Mouse (Mus musculus) left cerebral cortex, adult 2 months (tissue): ENCODE measurements around the gene Peg10. TPM values are rescaled to one million over a fixed set of nuclear protein-coding genes. Genes with fewer than 3 reads are reported as not detected.

Experiments
- DNase-seq, 2 experiments: peaks; one replicate each; pipeline ENCODE4 v3.0.0; 2021 to 2022; ENCODE audit warnings: low spot score in 2 of 2, mixed read lengths in 1 of 2; ENCODE audit errors: extremely low spot score in 1 of 2
- H3K27ac ChIP-seq: fragments of 200-600 bp; 2 replicates; pipeline ENCODE4 v1.8.1; 2022
- H3K4me3 ChIP-seq: fragments of 200-600 bp; 2 replicates; pipeline ENCODE4 v1.8.1; 2022
- CTCF ChIP-seq: fragments of 200-600 bp; IDR thresholded peaks from 2 replicates; pipeline ENCODE4 v1.8.1; 2022; ENCODE audit warnings: antibody characterized with exemption, mild to moderate bottlenecking, moderate library complexity
- intact Hi-C: fragments of 180-260 bp; cut with DNase I; formaldehyde crosslinking; loops from one replicate; pipeline ENCODE4 v1.15.1; 2025
- total RNA-seq, 2 experiments: library from RNA; stranded (reverse); gene quantifications; 2 replicates each; pipeline ENCODE4 v1.2.3; 2021

The Peg10 gene
- total RNA-seq, 2 experiments from 2014 or later, result 13.6 to 17.8 TPM

DNA sequence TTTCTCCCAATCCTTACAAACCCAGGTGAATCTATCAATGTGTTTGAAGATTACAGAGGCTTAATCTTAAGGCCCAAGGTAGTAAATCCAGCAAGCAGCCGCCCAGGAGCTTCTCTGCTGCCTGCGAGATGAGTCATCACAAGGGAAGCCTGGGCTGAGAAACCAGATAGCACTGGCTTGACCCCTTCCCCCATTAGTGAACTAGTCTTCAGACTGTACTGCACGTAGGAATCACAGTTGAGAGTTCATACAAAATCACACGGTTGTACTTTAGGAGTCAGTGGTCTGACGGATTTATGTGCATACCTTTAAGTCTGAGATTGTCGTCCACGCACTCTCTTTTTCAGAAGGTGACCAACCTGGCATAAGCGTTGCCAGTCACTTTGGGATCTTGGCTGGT, 13.9 kb upstream of the Peg10 start:
- Histone ChIP-seq H3K4me3 (no peak overlapping the region), H3K27ac (no peak overlapping the region)
- no peak for DNase-seq
- no peak for TF ChIP-seq CTCF
- intact Hi-C loops, result no loop called here

DNA sequence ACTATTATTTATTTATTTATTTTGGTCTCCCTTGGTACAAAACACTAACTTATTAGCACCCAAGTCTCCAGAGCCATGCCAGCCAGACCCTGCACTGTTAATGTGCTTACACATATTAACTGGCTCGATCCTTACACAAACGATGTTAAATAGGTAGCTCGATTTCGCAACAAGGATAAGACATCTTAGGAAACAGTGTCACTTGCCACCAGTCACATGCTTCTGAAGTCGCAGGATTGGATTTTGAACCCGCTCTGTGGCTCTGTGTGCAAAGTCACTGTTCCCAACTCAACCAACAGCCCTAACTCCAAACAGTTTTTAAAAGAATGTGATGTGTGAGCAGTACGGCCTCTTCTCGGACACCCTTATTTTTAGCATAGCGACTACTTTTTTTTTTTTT, 10.7 kb upstream of the Peg10 start:
- intact Hi-C loops, result no loop called here
- TF ChIP-seq CTCF, result no peak
- Histone ChIP-seq H3K4me3 (no peak overlapping the region), H3K27ac (no peak overlapping the region)
- no peak for DNase-seq

DNA sequence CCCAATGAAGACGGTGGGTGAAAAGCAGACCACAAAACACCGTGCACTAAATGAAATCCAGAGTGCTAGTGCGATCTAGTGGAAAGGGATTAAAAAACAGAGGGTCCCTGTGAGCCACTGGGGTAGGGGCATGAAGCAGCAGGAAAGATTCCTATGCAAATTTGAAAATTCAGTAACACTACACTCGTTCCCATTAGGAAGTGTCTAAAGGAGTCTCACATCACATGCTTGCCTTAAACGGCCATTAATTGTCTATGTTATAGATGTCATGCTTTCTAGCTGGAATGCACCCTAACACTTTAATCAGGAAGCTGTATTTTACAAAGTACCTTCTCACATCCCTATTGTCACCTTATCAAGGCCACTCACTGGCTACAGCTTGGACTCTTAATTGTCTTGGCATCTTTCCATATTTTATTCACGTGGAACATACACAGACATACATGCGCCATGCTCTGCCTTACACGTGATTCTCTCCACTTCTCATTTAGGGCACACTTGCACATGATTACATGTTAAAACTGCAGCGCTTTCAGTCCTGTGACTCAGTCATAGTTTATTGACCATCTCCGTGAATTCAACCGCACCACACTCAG, 9.0 kb upstream of the Peg10 start:
- TF ChIP-seq CTCF, result no peak
- no peak overlapping the region for H3K27ac ChIP-seq
- H3K4me3 ChIP-seq, result no peak overlapping the region
- DNase-seq, result no peak
- intact Hi-C loops, result no loop called here

DNA sequence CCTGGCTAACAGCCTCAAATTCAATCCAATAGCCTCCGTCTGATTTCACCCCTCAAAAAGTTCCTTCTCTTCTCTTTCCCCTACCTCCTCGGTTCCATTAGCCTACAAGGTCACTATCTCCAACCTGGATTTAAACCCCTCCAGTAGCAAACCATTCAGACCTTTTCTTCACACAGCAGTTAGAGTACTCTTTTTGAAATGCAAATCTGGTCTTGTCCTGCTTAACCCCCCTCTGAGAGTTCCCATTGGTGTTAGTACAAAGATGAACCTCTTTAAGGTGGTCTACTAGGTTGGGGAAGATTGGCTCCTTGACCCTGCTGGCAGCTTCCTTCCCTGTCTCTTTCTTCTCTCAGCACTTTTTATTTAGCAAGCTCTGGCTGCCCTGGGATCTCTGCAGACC, 8.4 kb upstream of the Peg10 start:
- Histone ChIP-seq H3K27ac (no peak overlapping the region), H3K4me3 (no peak overlapping the region)
- TF ChIP-seq CTCF, result no peak
- DNase-seq, result no peak
- intact Hi-C loops, result no loop called here

DNA sequence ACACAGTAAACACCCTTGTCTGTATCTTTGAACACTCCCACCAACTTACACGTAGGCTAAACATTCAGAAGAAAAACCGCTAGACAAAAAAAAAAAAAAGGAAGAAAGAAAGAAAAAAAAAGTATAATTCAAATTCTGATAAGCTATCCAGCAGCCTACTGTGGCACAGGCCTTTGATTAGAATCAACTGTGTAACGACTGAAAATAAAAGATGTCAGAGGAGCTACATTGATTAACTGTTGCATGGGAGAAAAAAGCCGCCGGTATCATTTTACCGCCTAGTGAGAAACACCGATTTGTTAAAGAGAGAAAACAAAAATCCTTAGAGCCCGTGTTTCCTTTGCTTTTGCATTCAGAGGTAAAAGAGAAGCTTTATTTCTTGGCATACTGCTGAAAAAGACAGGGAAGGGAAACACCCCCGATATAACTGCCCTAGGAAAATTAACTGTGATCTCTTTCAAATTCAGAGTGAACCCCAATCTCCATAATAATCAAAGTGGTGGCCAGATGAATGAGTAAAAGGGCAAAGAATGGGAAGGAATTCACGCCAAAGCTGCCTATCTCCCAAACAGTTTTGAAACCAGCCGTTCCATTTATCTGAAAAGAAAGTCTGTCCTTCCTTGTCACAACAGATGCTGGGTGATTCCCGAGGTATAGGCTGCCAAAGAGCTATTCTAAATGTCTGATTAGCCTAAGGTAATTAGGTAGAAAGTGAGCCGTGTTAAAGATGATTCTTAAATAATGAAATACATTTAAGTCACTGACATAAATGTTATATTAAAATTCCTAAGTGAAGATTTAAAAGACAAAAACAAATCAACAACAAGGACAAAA, 7.4 kb upstream of the Peg10 start:
- Histone ChIP-seq H3K4me3 (no peak overlapping the region), H3K27ac (no peak overlapping the region)
- no peak for TF ChIP-seq CTCF
- no peak for DNase-seq
- intact Hi-C loops, result no loop called here

DNA sequence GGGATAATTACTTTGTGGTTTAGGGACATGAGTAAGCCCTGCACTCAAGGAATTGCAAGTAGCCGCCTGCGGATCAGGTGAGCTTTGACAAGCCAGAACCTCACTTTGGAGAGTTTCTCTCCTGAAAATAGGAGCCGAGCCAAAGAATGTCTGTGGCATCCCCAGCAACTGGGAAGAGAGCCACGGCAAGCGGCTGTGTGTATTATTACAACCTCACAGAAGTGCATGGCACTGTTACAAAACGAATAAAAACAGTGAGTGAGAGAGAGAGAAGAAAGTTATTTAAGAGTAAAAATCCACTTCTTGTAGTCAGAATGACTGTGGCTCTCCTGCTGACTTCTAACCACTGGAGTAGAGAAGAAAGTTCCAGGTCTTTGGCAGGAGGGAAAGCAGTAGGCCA, 6.6 kb upstream of the Peg10 start:
- no peak overlapping the region for H3K4me3 ChIP-seq
- H3K27ac ChIP-seq, result no peak overlapping the region
- no peak; the same call in 1 of the 2 replicates for TF ChIP-seq CTCF
- intact Hi-C loops, result no loop called here
- DNase-seq, result peak in 1 of 2 experiments; percentile 23

DNA sequence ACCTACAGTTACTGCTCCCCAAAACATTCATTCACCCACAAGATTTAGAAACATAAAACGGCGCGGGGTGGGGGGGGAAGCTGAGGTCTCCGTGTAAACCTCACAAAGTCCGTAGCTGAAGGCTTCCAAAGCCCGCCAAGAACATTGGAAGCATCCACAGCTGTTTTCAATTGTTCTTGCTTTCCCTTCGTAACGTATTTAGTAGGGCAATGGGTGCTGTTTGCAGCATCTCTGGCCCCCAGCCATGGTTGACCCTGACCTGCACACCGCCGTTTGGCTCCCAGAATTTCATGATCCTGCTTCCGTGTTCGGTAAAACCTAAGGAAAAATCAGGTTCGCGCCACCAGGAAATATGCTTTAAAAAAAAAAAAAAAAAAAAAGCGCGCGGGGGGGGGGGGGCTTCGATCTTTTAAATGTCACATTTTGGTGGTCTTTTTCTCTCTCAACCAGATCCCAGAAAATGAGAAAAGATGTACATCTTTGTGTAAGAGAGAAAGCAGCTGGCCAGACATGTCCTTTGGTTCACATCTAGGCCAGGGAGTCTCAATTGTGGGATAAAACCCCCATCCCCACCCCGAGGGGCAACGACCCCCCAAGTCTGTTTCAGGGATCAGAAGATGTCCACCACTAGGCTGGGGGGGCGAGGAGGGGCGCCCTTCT, 940 bp upstream of the Peg10 start:
- H3K27ac ChIP-seq, result peak overlapping the region; percentile 81
- TF ChIP-seq CTCF, result no peak
- intact Hi-C loops, result loop anchor here (2.0 to 5.0 kb wide), 3 partner anchors 145 to 636 kb away; partner anchors contain the start of genes Asb4 and Casd1
- DNase-seq, result no peak
- peak overlapping the region; percentile 57 for H3K4me3 ChIP-seq

DNA sequence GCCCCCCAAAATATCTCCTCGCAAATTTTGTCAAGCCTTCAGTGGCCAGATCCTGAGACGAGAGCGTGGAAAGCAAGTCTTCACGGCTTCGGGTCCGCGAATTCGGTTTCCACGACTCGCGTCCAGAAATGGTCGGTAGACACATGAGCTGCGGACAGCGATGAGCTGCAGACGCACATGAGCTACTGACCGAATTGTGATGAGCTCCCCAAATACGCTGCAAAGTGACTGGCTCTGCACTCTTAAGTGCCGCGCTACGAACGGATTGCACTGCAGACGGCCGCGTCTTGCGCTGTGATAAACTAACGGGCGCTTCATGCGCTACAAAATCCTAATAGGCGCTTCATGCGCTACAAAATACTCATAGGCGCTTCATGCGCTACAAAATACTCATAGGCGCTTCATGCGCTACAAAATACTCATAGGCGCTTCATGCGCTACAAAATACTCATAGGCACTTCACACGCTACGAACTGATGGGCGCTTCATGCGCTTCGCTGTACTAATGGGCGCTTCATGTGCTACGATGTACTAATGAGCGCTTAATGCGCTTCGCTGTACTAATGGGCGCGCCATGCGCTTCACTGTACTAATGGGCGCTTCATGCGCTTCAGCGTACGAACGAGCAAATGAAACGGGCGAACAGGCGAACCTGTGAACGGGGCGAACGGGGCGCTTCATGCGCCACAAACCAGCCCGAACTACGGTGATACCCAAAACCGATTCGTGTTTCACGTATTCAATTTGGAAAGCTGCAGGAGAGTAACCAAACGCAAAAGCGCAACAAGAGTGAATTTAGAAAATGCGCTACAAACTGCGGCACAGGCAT, 785 bp downstream of the Peg10 start:
- TF ChIP-seq CTCF, result no peak
- peak; percentile 40 to 46 for DNase-seq
- intact Hi-C loops, result loop anchor here (1.0 to 5.0 kb wide), 5 partner anchors 147 to 634 kb away; partner anchors contain the start of genes Asb4, Casd1 and Ppp1r9a
- H3K27ac ChIP-seq, result peak overlapping the region; percentile 34; the same call in 1 of the 2 replicates
- H3K4me3 ChIP-seq, result peak overlapping the region; percentile 57

DNA sequence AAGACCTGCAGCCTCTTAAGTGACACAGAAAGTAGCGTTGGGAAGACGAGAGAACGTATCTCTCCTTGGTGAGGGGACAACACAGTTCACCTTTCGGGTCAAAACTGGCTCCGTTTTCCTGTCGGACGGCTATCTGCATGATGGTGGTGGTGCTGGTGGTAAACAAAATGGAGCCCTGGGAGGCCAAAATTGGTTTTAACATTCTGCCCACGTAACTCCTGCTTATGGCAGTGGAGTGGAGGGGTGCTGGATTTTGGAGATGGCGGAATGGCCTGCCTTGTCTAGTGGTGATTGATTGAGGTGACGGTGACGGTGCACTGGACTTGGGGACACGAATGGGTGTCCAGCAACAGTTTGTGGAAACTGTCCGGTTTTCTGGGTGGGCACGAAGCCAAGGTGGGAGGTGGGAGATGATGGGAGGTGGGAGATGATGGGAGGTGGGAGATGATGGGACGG, 1.4 kb downstream of the Peg10 start:
- intact Hi-C loops, result loop anchor here (1.0 to 5.0 kb wide), 3 partner anchors 154 to 634 kb away; partner anchors contain the start of genes Asb4 and Ppp1r9a
- DNase-seq, result peak in 1 of 2 experiments; percentile 29
- no peak for TF ChIP-seq CTCF
- Histone ChIP-seq H3K27ac (peak overlapping the region; percentile 34; the same call in 1 of the 2 replicates), H3K4me3 (peak overlapping the region; percentile 57)

DNA sequence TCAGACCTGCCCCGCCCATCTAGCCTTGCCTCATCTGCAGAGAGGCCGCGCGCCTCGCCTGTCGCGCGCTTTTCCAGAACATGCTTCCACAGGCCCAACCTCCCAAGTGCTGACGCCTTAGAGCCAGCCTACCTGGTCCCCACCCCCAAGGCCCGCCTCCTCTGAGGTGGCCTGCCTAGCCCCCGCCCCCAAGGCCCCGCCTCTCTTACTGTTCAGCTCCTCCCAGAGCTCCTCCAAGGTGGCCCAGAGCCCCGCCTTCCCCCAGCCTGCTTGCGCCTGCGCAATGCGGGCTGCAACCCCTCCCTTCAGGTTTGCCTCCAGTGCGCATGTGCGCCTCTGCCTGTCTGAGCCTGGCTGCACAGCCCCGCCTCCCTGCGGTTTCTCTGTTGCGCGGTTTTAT, 2.0 kb downstream of the Peg10 start:
- no peak overlapping the region for H3K27ac ChIP-seq
- peak; percentile 91 to 94 for DNase-seq
- H3K4me3 ChIP-seq, result peak overlapping the region; percentile 29
- TF ChIP-seq CTCF, result no peak; the same call in 1 of the 2 replicates
- intact Hi-C loops, result loop anchor here (2.0 to 5.0 kb wide), 2 partner anchors 154 to 633 kb away; partner anchors contain the start of genes Asb4 and Ppp1r9a

DNA sequence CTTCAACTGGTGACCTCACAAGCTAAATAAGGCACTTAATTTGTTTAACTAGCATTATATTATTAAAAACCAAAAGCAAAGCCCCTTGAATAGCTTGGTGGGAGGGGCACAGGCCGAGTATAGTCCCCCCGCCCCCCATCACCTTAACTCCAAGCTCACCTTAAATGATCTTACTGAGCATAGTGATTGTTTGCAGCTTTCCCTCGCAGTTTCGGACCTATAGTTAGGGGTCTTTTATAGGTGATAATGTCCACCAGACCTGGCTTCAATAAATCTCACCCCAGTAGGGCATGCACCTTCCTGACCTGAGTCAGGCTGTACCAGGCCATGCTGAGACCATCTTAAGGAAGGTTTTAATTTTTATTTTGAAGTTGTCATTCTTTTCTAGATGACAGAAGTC, 4.2 kb downstream of the Peg10 start:
- Histone ChIP-seq H3K4me3 (no peak overlapping the region), H3K27ac (no peak overlapping the region)
- intact Hi-C loops, result no loop called here
- TF ChIP-seq CTCF, result no peak
- no peak for DNase-seq
